In genomic region chrX:145428811-145429210, GRCm38 (mm10) we compare ENCODE assay signal across 26 mouse cellular contexts.
"Had no signal": no experiment of that assay in that cellular context is flagged by ENCODE, and none has a peak within 500 bp of the region (broad histone marks: within the 10 kb centered on the region; RNA-seq: fewer than 3 reads in every experiment).

No protein-coding gene starts in this region.

- H3K27me3 ChIP-seq: heart, embryonic 12.5 days; hindbrain, embryonic 12.5 days; liver, embryonic 13.5 days; liver, embryonic 15.5 days had no signal

- H3K4me2 ChIP-seq: heart, embryonic 12.5 days; hindbrain, embryonic 12.5 days; hindbrain, embryonic 14.5 days; kidney, embryonic 15.5 days; limb, embryonic 12.5 days; liver, embryonic 11.5 days; liver, embryonic 13.5 days; liver, embryonic 15.5 days had no signal

- ATAC-seq: hindbrain, embryonic 16.5 days; inflammation-experienced regulatory T-cells, adult 6 months had no signal

- H3K4me1 ChIP-seq: heart, embryonic 10.5 days; heart, embryonic 12.5 days; hindbrain, embryonic 10.5 days; hindbrain, embryonic 12.5 days; kidney, embryonic 15.5 days; limb, embryonic 10.5 days; limb, embryonic 12.5 days; liver, embryonic 13.5 days; liver, embryonic 15.5 days had no signal

- H3K9ac ChIP-seq: heart, embryonic 12.5 days; hindbrain, embryonic 12.5 days; hindbrain, embryonic 14.5 days; kidney, embryonic 15.5 days; limb, embryonic 12.5 days; liver, embryonic 13.5 days; liver, embryonic 15.5 days had no signal

- H3K36me3 ChIP-seq: heart, embryonic 10.5 days; heart, embryonic 12.5 days; hindbrain, embryonic 10.5 days; hindbrain, embryonic 12.5 days; kidney, embryonic 15.5 days; limb, embryonic 10.5 days; limb, embryonic 12.5 days; liver, embryonic 13.5 days; liver, embryonic 15.5 days had no signal

- H3K27ac ChIP-seq: gastrocnemius, adult 2 months; heart, embryonic 10.5 days; hindbrain, embryonic 10.5 days; hindbrain, embryonic 12.5 days; hindbrain, embryonic 14.5 days; kidney, embryonic 15.5 days; kidney, postnatal 0 days; left cerebral cortex, adult 2 months; limb, embryonic 10.5 days; limb, embryonic 12.5 days; liver, embryonic 13.5 days; liver, embryonic 15.5 days had no signal

- H3K4me3 ChIP-seq: gastrocnemius, adult 2 months; heart, embryonic 10.5 days; heart, embryonic 12.5 days; hindbrain, embryonic 10.5 days; hindbrain, embryonic 12.5 days; kidney, embryonic 15.5 days; left cerebral cortex, adult 2 months; limb, embryonic 10.5 days; limb, embryonic 12.5 days; liver, embryonic 13.5 days; liver, embryonic 15.5 days had no signal

- DNase-seq: gastrocnemius, adult 2 months; gastrocnemius, postnatal 10 days; gastrocnemius, postnatal 25 days; heart, adult 18-20 months; heart, postnatal 10 days; heart, postnatal 4 days; kidney, adult 11 months; kidney, postnatal 36 days; layer of hippocampus, adult 9-11 months; layer of hippocampus, postnatal 36 days; liver; liver, embryonic 13.5 days had no signal

- H3K9me3 ChIP-seq: heart, embryonic 10.5 days; heart, embryonic 12.5 days; hindbrain, embryonic 10.5 days; hindbrain, embryonic 12.5 days; kidney, embryonic 15.5 days; limb, embryonic 10.5 days; limb, embryonic 12.5 days; liver, embryonic 13.5 days; liver, embryonic 15.5 days had no signal
